Mouse (Mus musculus) A20 (cell line): Measurements from ENCODE around the gene Mgrn1.

Experiments used
- DNase-seq: peaks from one replicate; pipeline ENCODE4 v3.0.0-alpha.2; 2011; ENCODE audit warnings: low read depth, low spot score

The Mgrn1 gene

GRCm38 (mm10) chr16:4978275-4979051 lies 92.4 kb downstream of the Mgrn1 start:
- DNase-seq = no peak

- DNase-seq = peak; percentile 73
Observed at GRCm38 (mm10) chr16:4979755-4980380, 93.8 kb downstream of the Mgrn1 start.

GRCm38 (mm10) chr16:4984717-4985116 lies 98.7 kb downstream of the Mgrn1 start:
- DNase-seq = no peak
